Mouse (Mus musculus) left cerebral cortex, adult 11 months (tissue): ENCODE measurements around the gene Qrich2.
"Not testable (repeated sequence)": the region's sequence is repeated elsewhere in the genome, so short reads cannot be mapped to it uniquely, and the experiment has no call there.

Experiments
- DNase-seq: peaks from one replicate; pipeline ENCODE4 v3.0.0; 2022; ENCODE audit warnings: low spot score

The Qrich2 gene

GRCm38 (mm10) chr11:116466141-116466540, at the start of gene Qrich2:
Qrich2 (minus strand) TSS chr11:116466241.
- no peak for DNase-seq

GRCm38 (mm10) chr11:116515330-116516020, 49.4 kb upstream of the Qrich2 start:
- DNase-seq: no peak

- DNase-seq: no peak
These were observed 47.5 kb upstream of the Qrich2 start for GRCm38 (mm10) chr11:116513531-116514038.

GRCm38 (mm10) chr11:116512987-116513386, 46.9 kb upstream of the Qrich2 start:
- DNase-seq: no peak

- no peak for DNase-seq
These were observed 46.1 kb upstream of the Qrich2 start for GRCm38 (mm10) chr11:116512154-116512553.

GRCm38 (mm10) chr11:116511301-116511868, 45.3 kb upstream of the Qrich2 start:
- no peak for DNase-seq

GRCm38 (mm10) chr11:116508689-116509088, 42.6 kb upstream of the Qrich2 start:
- no peak for DNase-seq

- DNase-seq: no peak
These were observed 40.3 kb upstream of the Qrich2 start for GRCm38 (mm10) chr11:116506151-116506875.

- no peak for DNase-seq
These were observed 39.5 kb upstream of the Qrich2 start for GRCm38 (mm10) chr11:116505573-116505972.

- DNase-seq: no peak
These were observed 38.5 kb upstream of the Qrich2 start for GRCm38 (mm10) chr11:116504516-116504915.

- DNase-seq: no peak
These were observed 35.1 kb upstream of the Qrich2 start for GRCm38 (mm10) chr11:116501005-116501746.

GRCm38 (mm10) chr11:116499018-116499417, 33.0 kb upstream of the Qrich2 start:
- DNase-seq: no peak

- no peak for DNase-seq
These were observed 32.6 kb upstream of the Qrich2 start for GRCm38 (mm10) chr11:116498596-116498995.

- no peak for DNase-seq
These were observed 31.3 kb upstream of the Qrich2 start for GRCm38 (mm10) chr11:116497313-116497712.

GRCm38 (mm10) chr11:116494474-116495174, 28.6 kb upstream of the Qrich2 start:
- DNase-seq: no peak

- DNase-seq: no peak
These were observed 27.8 kb upstream of the Qrich2 start, which contains the start of gene Prpsap1 for GRCm38 (mm10) chr11:116493795-116494252. Prpsap1 (minus strand) TSS chr11:116494202.

- no peak for DNase-seq
These were observed 27.1 kb upstream of the Qrich2 start for GRCm38 (mm10) chr11:116493191-116493590.

GRCm38 (mm10) chr11:116492507-116492906, 26.5 kb upstream of the Qrich2 start:
- not testable (repeated sequence) for DNase-seq

- no peak for DNase-seq
These were observed 25.3 kb upstream of the Qrich2 start for GRCm38 (mm10) chr11:116491338-116491737.

- DNase-seq: peak; percentile 73
These were observed 24.4 kb upstream of the Qrich2 start for GRCm38 (mm10) chr11:116490232-116491107.
